Mouse (Mus musculus): ENCODE measurements around the gene Vmn1r54. TPM values are rescaled to one million over a fixed set of nuclear protein-coding genes. Genes with fewer than 3 reads are reported as not detected.
"Not testable (repeated sequence)": the region's sequence is repeated elsewhere in the genome, so short reads cannot be mapped to it uniquely, and the experiment has no call there.

Gene Vmn1r54
- polyA plus RNA-seq (2011; ENCODE audit: insufficient read depth, insufficient read length, low read depth, missing spikeins): not detected in 2 replicates

DNA sequence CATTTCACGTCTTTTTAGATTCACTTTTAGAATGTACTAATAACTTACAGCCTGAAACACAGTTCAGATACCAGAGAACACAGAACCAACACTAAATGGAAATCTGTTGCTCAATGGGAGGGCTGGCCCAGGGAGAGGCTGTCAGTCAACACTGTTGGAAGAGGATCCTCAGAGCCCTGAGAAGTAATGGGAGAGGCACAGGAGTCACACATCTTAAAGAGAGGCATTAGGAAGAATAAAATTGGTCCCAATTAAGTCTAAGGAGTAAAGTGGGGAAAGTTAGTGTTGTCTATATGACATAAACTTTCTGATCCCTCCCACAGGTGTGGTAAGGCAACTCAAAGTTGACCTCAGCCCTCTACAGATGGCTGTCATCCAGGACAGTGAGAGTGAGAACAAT is at the start of gene Vmn1r54:
Gene Vmn1r54, plus strand, starts transcription at position 301 of the 400 bp plus-strand sequence.
- H3K27ac ChIP-seq (ENCODE audit: insufficient read depth, low read length): no peak within 1 kb of the TSS
- TF ChIP-seq CTCF (IDR thresholded peaks at IDR 0.05; ENCODE audit: low read depth, low read length) (no peak), EP300 (IDR thresholded peaks at IDR 0.05; ENCODE audit: insufficient read depth, low read depth, low read length) (no peak), POLR2A (IDR thresholded peaks at IDR 0.05; ENCODE audit: insufficient read depth, low read length) (no peak)
- H3K9ac ChIP-seq (ENCODE audit: low read depth, poor library complexity, severe bottlenecking): no peak within 1 kb of the TSS
- no peaks in the 10 kb centered on the region for H3K4me1 ChIP-seq (ENCODE audit: control insufficient read depth, insufficient read depth, low read length)
- no peak within 1 kb of the TSS for H3K4me3 ChIP-seq (ENCODE audit: low read depth, low read length)
- no peaks in the 10 kb centered on the region; the same call in 1 of the 2 replicates for H3K27me3 ChIP-seq (ENCODE audit: control insufficient read depth, insufficient read depth, low read length, poor library complexity, severe bottlenecking)
- no peaks in the 10 kb centered on the region for H3K36me3 ChIP-seq (ENCODE audit: control insufficient read depth, insufficient read depth, low read length, poor library complexity, severe bottlenecking)
- H3K9me3 ChIP-seq (replicated peaks; ENCODE audit: control insufficient read depth, insufficient read depth, low read length, poor library complexity, severe bottlenecking): no peaks in the 10 kb centered on the region; the same call in 1 of the 2 replicates

DNA sequence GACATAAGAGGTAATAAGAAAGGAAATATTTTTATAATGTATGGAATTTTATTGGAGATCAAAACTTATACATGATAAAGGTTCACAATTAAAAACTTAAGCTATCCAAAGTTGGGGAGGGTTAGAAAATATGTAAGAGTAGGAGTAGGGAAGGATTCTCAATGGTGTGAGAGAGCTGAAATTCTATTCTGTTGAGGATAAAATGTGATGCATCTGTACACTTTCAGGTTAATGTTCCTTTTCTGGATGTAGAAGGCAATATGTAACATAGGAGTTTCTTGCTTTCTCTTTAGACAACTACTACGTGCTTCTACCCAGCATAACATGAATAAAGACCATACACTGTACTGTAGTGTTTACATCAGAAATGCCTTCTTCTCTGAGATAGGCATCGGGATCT is 43.6 kb upstream of the Vmn1r54 start, which contains the start of gene V1ra8:
Gene V1ra8, plus strand, starts transcription at position 301 of the 400 bp plus-strand sequence.
- H3K9ac ChIP-seq (ENCODE audit: low read depth, poor library complexity, severe bottlenecking); H3K27me3 ChIP-seq (ENCODE audit: control insufficient read depth, insufficient read depth, low read length, poor library complexity, severe bottlenecking); H3K36me3 ChIP-seq (ENCODE audit: control insufficient read depth, insufficient read depth, low read length, poor library complexity, severe bottlenecking); H3K27ac ChIP-seq (ENCODE audit: insufficient read depth, low read length); H3K9me3 ChIP-seq (replicated peaks; ENCODE audit: control insufficient read depth, insufficient read depth, low read length, poor library complexity, severe bottlenecking); H3K4me1 ChIP-seq (ENCODE audit: control insufficient read depth, insufficient read depth, low read length); H3K4me3 ChIP-seq (ENCODE audit: low read depth, low read length): not testable (repeated sequence)

DNA sequence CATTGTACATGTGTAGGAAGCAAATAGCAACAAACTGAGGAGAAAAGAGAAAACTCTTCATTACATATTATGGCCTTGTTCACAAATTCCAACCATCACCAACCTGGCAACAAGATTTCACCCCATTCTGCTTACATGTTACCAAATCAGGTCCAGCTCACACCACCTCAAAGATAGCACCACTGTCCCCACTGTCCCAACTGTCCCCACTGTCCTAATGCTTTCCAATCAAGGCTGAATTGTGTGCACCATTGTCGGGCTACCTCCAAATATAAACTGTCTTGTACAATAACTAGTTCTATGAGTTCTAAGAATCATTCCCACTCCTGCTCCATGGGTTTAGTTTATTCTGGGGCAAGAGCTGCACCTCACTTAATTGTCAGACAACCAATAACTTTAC is 21.8 kb upstream of the Vmn1r54 start, which contains the start of gene Vmn1r53:
Gene Vmn1r53, minus strand, starts transcription at position 101 of the 400 bp plus-strand sequence.
- no peaks in the 10 kb centered on the region for H3K36me3 ChIP-seq (ENCODE audit: control insufficient read depth, insufficient read depth, low read length, poor library complexity, severe bottlenecking)
- H3K27ac ChIP-seq (ENCODE audit: insufficient read depth, low read length): no peak within 1 kb of the TSS
- H3K4me3 ChIP-seq (ENCODE audit: low read depth, low read length): no peak within 1 kb of the TSS
- H3K27me3 ChIP-seq (ENCODE audit: control insufficient read depth, insufficient read depth, low read length, poor library complexity, severe bottlenecking): no peaks in the 10 kb centered on the region
- H3K9me3 ChIP-seq (replicated peaks; ENCODE audit: control insufficient read depth, insufficient read depth, low read length, poor library complexity, severe bottlenecking): peaks cover 10% of the 10 kb centered on the region
- H3K9ac ChIP-seq (ENCODE audit: low read depth, poor library complexity, severe bottlenecking): no peak within 1 kb of the TSS
- H3K4me1 ChIP-seq (ENCODE audit: control insufficient read depth, insufficient read depth, low read length): no peaks in the 10 kb centered on the region
- TF ChIP-seq EP300 (IDR thresholded peaks at IDR 0.05; ENCODE audit: insufficient read depth, low read depth, low read length): no peak
- TF ChIP-seq POLR2A (IDR thresholded peaks at IDR 0.05; ENCODE audit: insufficient read depth, low read length): no peak
- no peak for TF ChIP-seq CTCF (IDR thresholded peaks at IDR 0.05; ENCODE audit: low read depth, low read length)

DNA sequence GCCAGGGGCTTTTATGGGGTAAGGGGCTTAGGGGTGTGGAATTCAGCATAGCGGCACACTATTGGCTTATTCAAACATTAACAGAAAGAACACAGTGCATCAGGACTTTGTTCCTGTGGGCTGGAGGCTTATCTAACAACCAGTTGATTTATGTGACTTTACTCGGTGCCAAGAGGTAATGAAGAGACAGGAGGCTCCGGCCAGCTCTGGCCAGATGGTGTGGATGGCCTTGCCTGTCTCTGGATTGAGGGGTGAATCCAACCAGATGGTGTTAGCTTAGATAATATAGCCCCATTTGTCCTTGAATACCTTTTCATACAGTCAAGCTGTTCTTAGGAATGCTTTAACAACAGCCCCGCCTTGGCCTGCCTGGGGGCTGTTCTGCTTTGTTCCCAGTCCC is 14.0 kb upstream of the Vmn1r54 start:
- H3K4me1 ChIP-seq (ENCODE audit: control insufficient read depth, insufficient read depth, low read length); H3K4me3 ChIP-seq (ENCODE audit: low read depth, low read length); H3K36me3 ChIP-seq (ENCODE audit: control insufficient read depth, insufficient read depth, low read length, poor library complexity, severe bottlenecking); H3K27ac ChIP-seq (ENCODE audit: insufficient read depth, low read length); H3K27me3 ChIP-seq (ENCODE audit: control insufficient read depth, insufficient read depth, low read length, poor library complexity, severe bottlenecking): not testable (repeated sequence)
- H3K9ac ChIP-seq (ENCODE audit: low read depth, poor library complexity, severe bottlenecking): peak overlapping the region; percentile 14
- peaks cover 15% of the 10 kb centered on the region for H3K9me3 ChIP-seq (replicated peaks; ENCODE audit: control insufficient read depth, insufficient read depth, low read length, poor library complexity, severe bottlenecking)

- Histone ChIP-seq H3K36me3 (ENCODE audit: control insufficient read depth, insufficient read depth, low read length, poor library complexity, severe bottlenecking) (no peaks in the 10 kb centered on the region), H3K27me3 (ENCODE audit: control insufficient read depth, insufficient read depth, low read length, poor library complexity, severe bottlenecking) (no peaks in the 10 kb centered on the region), H3K9ac (ENCODE audit: low read depth, poor library complexity, severe bottlenecking) (peak overlapping the region; percentile 14), H3K27ac (ENCODE audit: insufficient read depth, low read length) (no peak overlapping the region), H3K4me1 (ENCODE audit: control insufficient read depth, insufficient read depth, low read length) (no peaks in the 10 kb centered on the region), H3K9me3 (replicated peaks; ENCODE audit: control insufficient read depth, insufficient read depth, low read length, poor library complexity, severe bottlenecking) (peaks cover 15% of the 10 kb centered on the region), H3K4me3 (ENCODE audit: low read depth, low read length) (peak overlapping the region; percentile 65)
- TF ChIP-seq CTCF (IDR thresholded peaks at IDR 0.05; ENCODE audit: low read depth, low read length) (no peak), POLR2A (IDR thresholded peaks at IDR 0.05; ENCODE audit: insufficient read depth, low read length) (no peak), EP300 (IDR thresholded peaks at IDR 0.05; ENCODE audit: insufficient read depth, low read depth, low read length) (no peak)
Observed at GRCm38 (mm10) chr6:90232681-90233080, 13.4 kb upstream of the Vmn1r54 start.

- Histone ChIP-seq H3K9me3 (replicated peaks; ENCODE audit: control insufficient read depth, insufficient read depth, low read length, poor library complexity, severe bottlenecking) (no peaks in the 10 kb centered on the region; the same call in 1 of the 2 replicates), H3K4me1 (ENCODE audit: control insufficient read depth, insufficient read depth, low read length) (no peaks in the 10 kb centered on the region), H3K36me3 (ENCODE audit: control insufficient read depth, insufficient read depth, low read length, poor library complexity, severe bottlenecking) (no peaks in the 10 kb centered on the region), H3K27me3 (ENCODE audit: control insufficient read depth, insufficient read depth, low read length, poor library complexity, severe bottlenecking) (no peaks in the 10 kb centered on the region; the same call in 1 of the 2 replicates), H3K4me3 (ENCODE audit: low read depth, low read length) (no peak overlapping the region), H3K27ac (ENCODE audit: insufficient read depth, low read length) (no peak overlapping the region), H3K9ac (ENCODE audit: low read depth, poor library complexity, severe bottlenecking) (no peak overlapping the region)
- TF ChIP-seq POLR2A (IDR thresholded peaks at IDR 0.05; ENCODE audit: insufficient read depth, low read length) (no peak), EP300 (IDR thresholded peaks at IDR 0.05; ENCODE audit: insufficient read depth, low read depth, low read length) (no peak), CTCF (IDR thresholded peaks at IDR 0.05; ENCODE audit: low read depth, low read length) (no peak)
Observed at GRCm38 (mm10) chr6:90244019-90244418, 2.1 kb upstream of the Vmn1r54 start.
